Mouse (Mus musculus): ENCODE data around the gene Zc3h18. TPM values are rescaled to one million over a fixed set of nuclear protein-coding genes. Genes with fewer than 3 reads are reported as not detected.

Gene Zc3h18
- polyA plus RNA-seq, 1 experiment from 2014 or later = 37.0 TPM

GRCm38 (mm10) chr8:122343341-122343740 is 33.1 kb upstream of the Zc3h18 start:
- WGBS = 7% methylated on average over 11 of the region's 11 CpGs
- Histone ChIP-seq H3K27ac (ENCODE audit: low read depth) (no peak overlapping the region), H3K4me2 (ENCODE audit: low read length) (peak overlapping the region; percentile 42), H3K4me1 (replicated peaks; ENCODE audit: control insufficient read depth, insufficient read depth, low read length) (peaks cover 19% of the 10 kb centered on the region), H3K4me3 (ENCODE audit: low read depth, low read length) (peak overlapping the region; percentile 6), H3K27me3 (replicated peaks; ENCODE audit: control insufficient read depth, insufficient read depth, low read length) (peaks cover 13% of the 10 kb centered on the region), H3K9ac (ENCODE audit: low read length) (no peak overlapping the region), H3K36me3 (ENCODE audit: control insufficient read depth, insufficient read depth, low read length) (0 out of 2 replicates have a peak, but pooled peaks cover 3% of the 10 kb centered on the region), H3K9me3 (ENCODE audit: control insufficient read depth, low read length) (no peaks in the 10 kb centered on the region)
- DNase-seq (ENCODE audit: low spot score) (no peak), ATAC-seq (replicated peaks; ENCODE audit: low FRiP score, low TSS enrichment, low read depth) (no peak; the same call in 1 of the 2 replicates)

GRCm38 (mm10) chr8:122343758-122344157 is 32.7 kb upstream of the Zc3h18 start:
- Histone ChIP-seq H3K9ac (ENCODE audit: low read length) (no peak overlapping the region), H3K4me2 (ENCODE audit: low read length) (peak overlapping the region; percentile 42), H3K4me3 (ENCODE audit: low read depth, low read length) (peak overlapping the region; percentile 6), H3K36me3 (ENCODE audit: control insufficient read depth, insufficient read depth, low read length) (0 out of 2 replicates have a peak, but pooled peaks cover 3% of the 10 kb centered on the region), H3K9me3 (ENCODE audit: control insufficient read depth, low read length) (no peaks in the 10 kb centered on the region), H3K27me3 (replicated peaks; ENCODE audit: control insufficient read depth, insufficient read depth, low read length) (peaks cover 13% of the 10 kb centered on the region), H3K4me1 (replicated peaks; ENCODE audit: control insufficient read depth, insufficient read depth, low read length) (peaks cover 19% of the 10 kb centered on the region), H3K27ac (ENCODE audit: low read depth) (no peak overlapping the region)
- no peak for DNase-seq (ENCODE audit: low spot score)
- no peak for ATAC-seq (replicated peaks; ENCODE audit: low FRiP score, low TSS enrichment, low read depth)
- 0% methylated on average over 13 of the region's 14 CpGs for WGBS

- Histone ChIP-seq H3K9me3 (ENCODE audit: control insufficient read depth, low read length) (no peaks in the 10 kb centered on the region), H3K27me3 (replicated peaks; ENCODE audit: control insufficient read depth, insufficient read depth, low read length) (peaks cover 13% of the 10 kb centered on the region), H3K4me1 (replicated peaks; ENCODE audit: control insufficient read depth, insufficient read depth, low read length) (peaks cover 19% of the 10 kb centered on the region), H3K27ac (ENCODE audit: low read depth) (no peak overlapping the region), H3K9ac (ENCODE audit: low read length) (no peak overlapping the region), H3K4me3 (ENCODE audit: low read depth, low read length) (no peak overlapping the region; the same call in 1 of the 2 replicates), H3K36me3 (ENCODE audit: control insufficient read depth, insufficient read depth, low read length) (no peaks in the 10 kb centered on the region), H3K4me2 (ENCODE audit: low read length) (0 out of 2 replicates have a peak overlapping the region, but pooled peaks have one; percentile 42)
- DNase-seq (ENCODE audit: low spot score) (no peak), ATAC-seq (replicated peaks; ENCODE audit: low FRiP score, low TSS enrichment, low read depth) (peak; percentile 56)
- WGBS = 4% methylated on average over 2 of the region's 5 CpGs
These were observed 32.2 kb upstream of the Zc3h18 start for GRCm38 (mm10) chr8:122344219-122344618.

- no peak overlapping the region for H3K4me2 ChIP-seq (ENCODE audit: low read length)
- WGBS = 61% methylated on average over 12 of the region's 12 CpGs
- no peak for ATAC-seq (replicated peaks; ENCODE audit: low FRiP score, low TSS enrichment, low read depth)
- no peak overlapping the region for H3K9ac ChIP-seq (ENCODE audit: low read length)
- peaks cover 13% of the 10 kb centered on the region for H3K27me3 ChIP-seq (replicated peaks; ENCODE audit: control insufficient read depth, insufficient read depth, low read length)
- no peak for DNase-seq (ENCODE audit: low spot score)
- H3K4me1 ChIP-seq (replicated peaks; ENCODE audit: control insufficient read depth, insufficient read depth, low read length) = peaks cover 19% of the 10 kb centered on the region
- H3K4me3 ChIP-seq (ENCODE audit: low read depth, low read length) = no peak overlapping the region
- H3K36me3 ChIP-seq (ENCODE audit: control insufficient read depth, insufficient read depth, low read length) = no peaks in the 10 kb centered on the region
- no peak overlapping the region for H3K27ac ChIP-seq (ENCODE audit: low read depth)
- no peaks in the 10 kb centered on the region for H3K9me3 ChIP-seq (ENCODE audit: control insufficient read depth, low read length)
These were observed 31.0 kb upstream of the Zc3h18 start for GRCm38 (mm10) chr8:122345181-122346095.

GRCm38 (mm10) chr8:122347811-122348552 is 28.4 kb upstream of the Zc3h18 start:
- Histone ChIP-seq H3K9ac (ENCODE audit: low read length) (no peak overlapping the region), H3K4me2 (ENCODE audit: low read length) (no peak overlapping the region), H3K27ac (ENCODE audit: low read depth) (no peak overlapping the region), H3K9me3 (ENCODE audit: control insufficient read depth, low read length) (no peaks in the 10 kb centered on the region), H3K4me3 (ENCODE audit: low read depth, low read length) (no peak overlapping the region), H3K27me3 (replicated peaks; ENCODE audit: control insufficient read depth, insufficient read depth, low read length) (peaks cover 9% of the 10 kb centered on the region), H3K4me1 (replicated peaks; ENCODE audit: control insufficient read depth, insufficient read depth, low read length) (peaks cover 8% of the 10 kb centered on the region; the same call in 1 of the 2 replicates), H3K36me3 (ENCODE audit: control insufficient read depth, insufficient read depth, low read length) (no peaks in the 10 kb centered on the region)
- no peak for ATAC-seq (replicated peaks; ENCODE audit: low FRiP score, low TSS enrichment, low read depth)
- 64% methylated on average over 5 of the region's 5 CpGs for WGBS
- no peak for DNase-seq (ENCODE audit: low spot score)

- Histone ChIP-seq H3K9ac (ENCODE audit: low read length) (no peak overlapping the region), H3K4me1 (replicated peaks; ENCODE audit: control insufficient read depth, insufficient read depth, low read length) (no peaks in the 10 kb centered on the region), H3K9me3 (ENCODE audit: control insufficient read depth, low read length) (no peaks in the 10 kb centered on the region), H3K4me2 (ENCODE audit: low read length) (no peak overlapping the region), H3K36me3 (ENCODE audit: control insufficient read depth, insufficient read depth, low read length) (no peaks in the 10 kb centered on the region), H3K4me3 (ENCODE audit: low read depth, low read length) (no peak overlapping the region), H3K27me3 (replicated peaks; ENCODE audit: control insufficient read depth, insufficient read depth, low read length) (0 out of 2 replicates have a peak, but pooled peaks cover under 1% of the 10 kb centered on the region), H3K27ac (ENCODE audit: low read depth) (no peak overlapping the region)
- DNase-seq (ENCODE audit: low spot score) (no peak), ATAC-seq (replicated peaks; ENCODE audit: low FRiP score, low TSS enrichment, low read depth) (no peak)
- 33% methylated on average over 15 of the region's 15 CpGs for WGBS
These were observed 26.8 kb upstream of the Zc3h18 start for GRCm38 (mm10) chr8:122349357-122350297.

- 45% methylated on average over 11 of the region's 11 CpGs for WGBS
- Histone ChIP-seq H3K9me3 (ENCODE audit: control insufficient read depth, low read length) (no peaks in the 10 kb centered on the region), H3K4me1 (replicated peaks; ENCODE audit: control insufficient read depth, insufficient read depth, low read length) (no peaks in the 10 kb centered on the region), H3K9ac (ENCODE audit: low read length) (no peak overlapping the region), H3K4me3 (ENCODE audit: low read depth, low read length) (no peak overlapping the region), H3K4me2 (ENCODE audit: low read length) (no peak overlapping the region), H3K27ac (ENCODE audit: low read depth) (no peak overlapping the region), H3K36me3 (ENCODE audit: control insufficient read depth, insufficient read depth, low read length) (no peaks in the 10 kb centered on the region), H3K27me3 (replicated peaks; ENCODE audit: control insufficient read depth, insufficient read depth, low read length) (no peaks in the 10 kb centered on the region)
- DNase-seq (ENCODE audit: low spot score) = no peak
- no peak for ATAC-seq (replicated peaks; ENCODE audit: low FRiP score, low TSS enrichment, low read depth)
These were observed 25.9 kb upstream of the Zc3h18 start for GRCm38 (mm10) chr8:122350309-122351089.

All from intestine, embryonic 14.5 days (tissue).